7 mouse cellular contexts compared by ENCODE assay signal in genomic region chr17:14204061-14204460, GRCm38 (mm10). TPM values are rescaled to one million over a fixed set of nuclear protein-coding genes. Genes with fewer than 3 reads are reported as not detected.
DNase-seq lines count a peak whose midpoint lies in the region; ATAC-seq and TF ChIP-seq lines count a peak whose summit lies in the region.

Gene Dact2 (minus strand): TSS chr17:14204304.

- intact Hi-C loops in left cerebral cortex, adult 2 months (cut with DNase I): loop anchor here (5.0 kb wide), 1 partner anchor 37 kb away; no protein-coding TSS in a partner anchor

- no peaks in the 10 kb centered on the region for H3K36me3 ChIP-seq in heart, embryonic 16.5 days (ENCODE audit: control insufficient read depth, insufficient read depth)
- H3K36me3 ChIP-seq in midbrain, embryonic 12.5 days: no peaks in the 10 kb centered on the region

- no peaks in the 10 kb centered on the region for H3K9me3 ChIP-seq in heart, embryonic 16.5 days (replicated peaks; ENCODE audit: control insufficient read depth, low read length)
- no peaks in the 10 kb centered on the region for H3K9me3 ChIP-seq in midbrain, embryonic 12.5 days

- H3K9ac ChIP-seq in heart, embryonic 16.5 days (ENCODE audit: low read length): peak within 1 kb of the TSS; percentile 71
- peak within 1 kb of the TSS; percentile 56 for H3K9ac ChIP-seq in midbrain, embryonic 12.5 days (replicated peaks)

- in situ Hi-C loops in Patski (cut with MboI; ENCODE audit: low pct_unique_long_range_greater_than_20kb): loop anchor here (5.0 kb wide), 1 partner anchor 37 kb away; no protein-coding TSS in a partner anchor

- CTCF ChIA-PET in Patski (lab: Charles Lee): interaction anchor here (1.3 to 5.8 kb wide), 10 partner anchors 11 to 78 kb away, joined by 3 to 69 read pairs (median 8); no protein-coding TSS in a partner anchor

- WGBS in heart, embryonic 16.5 days: 32% methylated on average over 13 of the region's 13 CpGs
- 46% methylated on average over 13 of the region's 13 CpGs for WGBS in midbrain, embryonic 12.5 days

- peak within 1 kb of the TSS; percentile 59 for H3K27ac ChIP-seq in heart, embryonic 16.5 days (ENCODE audit: low read length)
- peak within 1 kb of the TSS; percentile 98 for H3K27ac ChIP-seq in left cerebral cortex, adult 2 months
- no peak within 1 kb of the TSS for H3K27ac ChIP-seq in midbrain, embryonic 12.5 days (replicated peaks)

- H3K4me3 ChIP-seq in heart, embryonic 16.5 days (ENCODE audit: low read length): peak within 1 kb of the TSS; percentile 65
- H3K4me3 ChIP-seq in left cerebral cortex, adult 2 months: peak within 1 kb of the TSS; percentile 80
- H3K4me3 ChIP-seq in midbrain, embryonic 12.5 days: peak within 1 kb of the TSS; percentile 58

- DNase-seq in Patski (ENCODE audit: low read depth, low spot score): no peak
- DNase-seq in embryo, embryonic 10.5 days (ENCODE audit: low spot score): peak; percentile 56
- peak; percentile 64 to 75 for DNase-seq in left cerebral cortex, adult 2 months (ENCODE audit: extremely low spot score in 1 of 2, low spot score in 2 of 2)
- peak; percentile 51 for DNase-seq in yolk sac, embryonic 10.5 days (ENCODE audit: low spot score)
- no peak for DNase-seq in adrenal gland, postnatal 14 days

- ATAC-seq in Patski: no peak
- no peak; the same call in 1 of the 2 replicates for ATAC-seq in heart, embryonic 16.5 days (replicated peaks; ENCODE audit: extremely low read depth, insufficient read depth, low FRiP score)
- ATAC-seq in midbrain, embryonic 12.5 days (ENCODE audit: low FRiP score, low read depth): no peak

- H3K4me1 ChIP-seq in heart, embryonic 16.5 days (ENCODE audit: control insufficient read depth, insufficient read depth, low read length): peaks cover 10% of the 10 kb centered on the region
- H3K4me1 ChIP-seq in midbrain, embryonic 12.5 days: peaks cover 25% of the 10 kb centered on the region

- no peaks in the 10 kb centered on the region for H3K27me3 ChIP-seq in Patski
- peaks cover 52% of the 10 kb centered on the region for H3K27me3 ChIP-seq in heart, embryonic 16.5 days (ENCODE audit: control insufficient read depth, insufficient read depth, low read length)
- H3K27me3 ChIP-seq in midbrain, embryonic 12.5 days: peaks cover 85% of the 10 kb centered on the region

- peak within 1 kb of the TSS; percentile 83 for H3K4me2 ChIP-seq in heart, embryonic 16.5 days (ENCODE audit: low read depth, low read length)
- H3K4me2 ChIP-seq in midbrain, embryonic 12.5 days (replicated peaks): peak within 1 kb of the TSS; percentile 93

- TF ChIP-seq CTCF in Patski (IDR thresholded peaks at IDR 0.05): no peak
- TF ChIP-seq CTCF in left cerebral cortex, adult 2 months (IDR thresholded peaks at IDR 0.05): peak; percentile 53

- POLR2A ChIA-PET in Patski (lab: Charles Lee): interaction anchor here (0.5 to 3.9 kb wide), 3 partner anchors 17 to 67 kb away, joined by 3 to 15 read pairs (median 3); no protein-coding TSS in a partner anchor

RNA-seq across cellular contexts. Expression of gene Dact2, which starts in this region (rescaled TPM):
- 22.1 TPM for polyA plus RNA-seq in Patski (2021)
- polyA plus RNA-seq in heart, embryonic 16.5 days (2015; fragmentation: Nextera tagmentation; extraction: Ambion mirVana): 2.7 and 4.6 TPM in 2 replicates
- 100 to 1,000 TPM in 1 of 2 experiments, 10 to 100 TPM in 1; 58.6 to 100 TPM for total RNA-seq in left cerebral cortex, adult 2 months (2021)
- 0.60 and 0.85 TPM in 2 replicates for polyA plus RNA-seq in midbrain, embryonic 12.5 days (2016; fragmentation: Nextera tagmentation; extraction: Ambion mirVana)
- total RNA-seq in adrenal gland, postnatal 14 days (2021): 1.4 and 2.0 TPM in 2 replicates

Comparison
In these comparisons a context has a peak if more than half of its experiments do, and no peak if none do; other contexts are left out.
1. RNA of gene Dact2 (total RNA-seq): 58.6 to 100 TPM in left cerebral cortex, adult 2 months; 1.4 to 2.0 TPM in adrenal gland, postnatal 14 days; every median in the first group is over 10 times any median in the second.
2. DNase-seq: peak in embryo, embryonic 10.5 days (single experiment), left cerebral cortex, adult 2 months (2 of 2) and yolk sac, embryonic 10.5 days (single experiment); none in Patski (single experiment) and adrenal gland, postnatal 14 days (single experiment).
3. Peak in every context shown above with its lines, with median percentiles within 50 percentile points of each other: H3K4me3 ChIP-seq.